7 mouse cellular contexts compared by ENCODE assay signal in the genomic region with DNA sequence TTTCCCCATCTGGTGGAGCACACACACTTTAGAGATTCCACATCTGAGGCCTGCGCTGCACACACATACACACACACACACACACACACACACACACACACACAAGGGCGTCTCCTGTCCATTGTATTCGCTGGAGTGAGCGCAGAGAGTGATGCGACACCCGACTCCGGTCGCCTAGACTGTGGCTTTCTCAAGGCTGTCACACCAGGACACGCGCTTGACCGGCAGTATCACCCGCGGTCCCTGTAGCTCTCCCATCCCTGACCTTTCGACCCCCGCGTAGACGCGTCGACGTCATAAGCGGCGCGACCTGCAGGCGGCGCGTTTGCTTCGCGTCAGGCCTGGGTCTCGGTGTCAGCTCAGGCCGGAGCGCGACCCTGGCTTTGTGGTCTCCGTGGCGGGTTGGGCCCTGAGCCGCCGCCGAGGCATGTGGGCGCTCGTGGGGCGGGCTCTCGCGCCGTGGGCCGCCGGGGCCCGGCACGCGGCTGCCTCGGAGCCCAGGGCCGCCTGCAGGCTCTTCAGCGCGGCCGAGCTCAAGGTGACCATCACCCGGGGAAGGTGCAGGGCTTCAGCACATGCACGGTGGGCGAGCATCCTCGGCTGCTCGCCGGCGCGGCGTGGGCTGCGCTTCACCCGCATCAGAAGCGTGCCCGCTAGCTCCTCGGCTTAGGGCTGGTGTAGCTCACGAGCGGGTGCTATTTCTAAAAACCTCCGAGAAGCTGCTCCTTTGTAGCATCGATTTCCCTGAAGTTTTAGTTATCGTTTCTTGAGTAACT. TPM values are rescaled to one million over a fixed set of nuclear protein-coding genes. Genes with fewer than 3 reads are reported as not detected.
DNase-seq lines count a peak whose midpoint lies in the region; ATAC-seq lines count a peak whose summit lies in the region.

Guf1 (plus strand) TSS at position 296 of the 776 bp plus-strand sequence.

- peaks cover 5% of the 10 kb centered on the region; the same call in 1 of the 2 replicates for H3K36me3 ChIP-seq in intestine, embryonic 15.5 days
- H3K36me3 ChIP-seq in midbrain, embryonic 10.5 days, result peaks cover 31% of the 10 kb centered on the region

- peak; percentile 98 for DNase-seq in adrenal gland, adult 18-20 months (ENCODE audit: low spot score in 2 of 2)
- DNase-seq in embryo, embryonic 11 days, result peak; percentile 94
- peak; percentile 92 to 94 for DNase-seq in gastrocnemius, postnatal 36 days
- peak; percentile 94 to 95 for DNase-seq in left cerebral cortex, postnatal 25 days (ENCODE audit: low spot score in 2 of 2)
- peak; percentile 96 for DNase-seq in midbrain, embryonic 10.5 days (ENCODE audit: low spot score)
- DNase-seq in right cerebral cortex, postnatal 4 days, result peak; percentile 96

- intact Hi-C loops in gastrocnemius, postnatal 36 days (cut with DNase I), result no loop called here
- intact Hi-C loops in left cerebral cortex, postnatal 25 days (cut with DNase I), result loop anchor here (10.0 kb wide), 1 partner anchor 1432 kb away; no protein-coding TSS in a partner anchor

- 1% methylated on average over 72 of the region's 72 CpGs for WGBS in intestine, embryonic 15.5 days
- under 1% methylated on average over 72 of the region's 72 CpGs for WGBS in midbrain, embryonic 10.5 days

- no peaks in the 10 kb centered on the region for H3K27me3 ChIP-seq in intestine, embryonic 15.5 days (replicated peaks)
- no peaks in the 10 kb centered on the region for H3K27me3 ChIP-seq in midbrain, embryonic 10.5 days (ENCODE audit: low read depth, poor library complexity, severe bottlenecking)

- H3K4me2 ChIP-seq in intestine, embryonic 15.5 days (replicated peaks), result peak within 1 kb of the TSS; percentile 64

- peak; percentile 98 for ATAC-seq in intestine, embryonic 15.5 days

- H3K4me3 ChIP-seq in intestine, embryonic 15.5 days (replicated peaks), result peak within 1 kb of the TSS; percentile 97
- peak within 1 kb of the TSS; percentile 92 for H3K4me3 ChIP-seq in midbrain, embryonic 10.5 days

- no peaks in the 10 kb centered on the region for H3K9me3 ChIP-seq in intestine, embryonic 15.5 days
- no peaks in the 10 kb centered on the region for H3K9me3 ChIP-seq in midbrain, embryonic 10.5 days (replicated peaks)

- H3K9ac ChIP-seq in intestine, embryonic 15.5 days, result peak within 1 kb of the TSS; percentile 99

- 0 out of 2 replicates have a peak, but pooled peaks cover 2% of the 10 kb centered on the region for H3K4me1 ChIP-seq in intestine, embryonic 15.5 days (replicated peaks)
- peaks cover 10% of the 10 kb centered on the region for H3K4me1 ChIP-seq in midbrain, embryonic 10.5 days

- H3K27ac ChIP-seq in intestine, embryonic 15.5 days, result peak within 1 kb of the TSS; percentile 89
- H3K27ac ChIP-seq in midbrain, embryonic 10.5 days (replicated peaks), result peak within 1 kb of the TSS; percentile 98

RNA-seq across cellular contexts. Expression of gene Guf1, which starts in this region (rescaled TPM):
- total RNA-seq in adrenal gland, adult 18-20 months (2021), result 10 to 100 TPM; 20.2 to 22.0 TPM
- 10 to 100 TPM; 16.9 to 18.2 TPM for total RNA-seq in gastrocnemius, postnatal 36 days (2021)
- 41.9 and 45.3 TPM in 2 replicates for polyA plus RNA-seq in intestine, embryonic 15.5 days (2015; fragmentation: Nextera tagmentation; extraction: Ambion mirVana)
- 10 to 100 TPM; 22.3 to 23.0 TPM for total RNA-seq in left cerebral cortex, postnatal 25 days (2021)
- 45.0 and 47.9 TPM in 2 replicates for polyA plus RNA-seq in midbrain, embryonic 10.5 days (2016; fragmentation: Nextera tagmentation; extraction: Ambion mirVana)

Comparison
In these comparisons a context has a peak if more than half of its experiments do, and no peak if none do; other contexts are left out.
1. Peak in every context shown above with its lines: DNase-seq, ATAC-seq, H3K4me3 ChIP-seq and H3K27ac ChIP-seq.